ENCODE assay signal across 21 mouse cellular contexts in genomic region chr14:20778496-20778895, GRCm38 (mm10). TPM values are rescaled to one million over a fixed set of nuclear protein-coding genes. Genes with fewer than 3 reads are reported as not detected.
DNase-seq lines count a peak whose midpoint lies in the region; ATAC-seq and TF ChIP-seq lines count a peak whose summit lies in the region.
"Had no signal": no experiment of that assay in that cellular context is flagged by ENCODE, and none has a peak within 500 bp of the region (broad histone marks: within the 10 kb centered on the region; RNA-seq: fewer than 3 reads in every experiment).

No protein-coding gene starts in this region.

- no peak for DNase-seq in cerebellum, adult 11 months
- DNase-seq in hindbrain, embryonic 14.5 days (ENCODE audit: low spot score): no peak
- DNase-seq in lung, postnatal 36 days: no peak
- DNase-seq in midbrain, postnatal 0 days (ENCODE audit: low spot score): peak; percentile 74
- no peak for DNase-seq in liver, embryonic 11.5 days (ENCODE audit: low spot score)
- DNase-seq: adrenal gland, postnatal 36 days; cerebellum, postnatal 14 days; heart, postnatal 36 days; lung, adult 2 months; retina, postnatal 1 day; spleen, adult 18-20 months had no signal

- H3K36me3 ChIP-seq in hindbrain, embryonic 14.5 days (replicated peaks; ENCODE audit: control insufficient read depth, insufficient read depth): peaks cover 44% of the 10 kb centered on the region
- H3K36me3 ChIP-seq in hindbrain, embryonic 12.5 days: peaks cover 51% of the 10 kb centered on the region
- H3K36me3 ChIP-seq in lung, embryonic 16.5 days (ENCODE audit: control insufficient read depth, insufficient read depth, low read length): peaks cover 7% of the 10 kb centered on the region
- peaks cover 24% of the 10 kb centered on the region for H3K36me3 ChIP-seq in midbrain, postnatal 0 days (ENCODE audit: insufficient read depth, low read length)
- H3K36me3 ChIP-seq in liver, embryonic 11.5 days (ENCODE audit: control insufficient read depth, insufficient read depth, low read length): peaks cover 9% of the 10 kb centered on the region; the same call in 1 of the 2 replicates

- ATAC-seq in cerebellum, adult (ENCODE audit: insufficient number of reproducible peaks, low FRiP score, low TSS enrichment): 0 out of 2 replicates have a peak, but pooled peaks have one; percentile 36
- peak; percentile 48; the same call in 1 of the 2 replicates for ATAC-seq in hindbrain, embryonic 14.5 days (ENCODE audit: low FRiP score)
- no peak for ATAC-seq in hindbrain, embryonic 12.5 days (ENCODE audit: low FRiP score)
- peak; percentile 30; the same call in 1 of the 2 replicates for ATAC-seq in lung, embryonic 16.5 days (ENCODE audit: low read depth)
- peak; percentile 81 for ATAC-seq in midbrain, postnatal 0 days (ENCODE audit: low FRiP score)
- ATAC-seq in liver, embryonic 11.5 days (replicated peaks; ENCODE audit: low FRiP score): no peak
- ATAC-seq: CD4-positive, CD25-positive, alpha-beta regulatory T cell, adult 4 months; intestine, embryonic 16.5 days had no signal

- H3K9me3 ChIP-seq in hindbrain, embryonic 14.5 days (ENCODE audit: control insufficient read depth, low read length): no peaks in the 10 kb centered on the region
- H3K9me3 ChIP-seq in hindbrain, embryonic 12.5 days (replicated peaks): no peaks in the 10 kb centered on the region
- H3K9me3 ChIP-seq in lung, embryonic 16.5 days (ENCODE audit: control insufficient read depth, low read length): no peaks in the 10 kb centered on the region
- no peaks in the 10 kb centered on the region for H3K9me3 ChIP-seq in midbrain, postnatal 0 days (ENCODE audit: low read length)
- H3K9me3 ChIP-seq in liver, embryonic 11.5 days (ENCODE audit: control insufficient read depth, low read length): no peaks in the 10 kb centered on the region
- H3K9me3 ChIP-seq: G1E; kidney, embryonic 15.5 days; stomach, embryonic 15.5 days had no signal

- no peak overlapping the region for H3K9ac ChIP-seq in hindbrain, embryonic 14.5 days
- H3K9ac ChIP-seq in hindbrain, embryonic 12.5 days: no peak overlapping the region
- H3K9ac ChIP-seq in lung, embryonic 16.5 days (ENCODE audit: low read length): no peak overlapping the region
- H3K9ac ChIP-seq in midbrain, postnatal 0 days (replicated peaks; ENCODE audit: low read length, poor library complexity, severe bottlenecking): no peak overlapping the region
- H3K9ac ChIP-seq in liver, embryonic 11.5 days (ENCODE audit: low read depth, low read length): no peak overlapping the region
- H3K9ac ChIP-seq: kidney, embryonic 15.5 days; stomach, embryonic 15.5 days had no signal

- no peaks in the 10 kb centered on the region for H3K27me3 ChIP-seq in hindbrain, embryonic 14.5 days (ENCODE audit: control insufficient read depth, insufficient read depth, low read length)
- H3K27me3 ChIP-seq in hindbrain, embryonic 12.5 days: no peaks in the 10 kb centered on the region
- no peaks in the 10 kb centered on the region for H3K27me3 ChIP-seq in lung, embryonic 16.5 days (ENCODE audit: control insufficient read depth, insufficient read depth, low read depth, low read length)
- H3K27me3 ChIP-seq in midbrain, postnatal 0 days (ENCODE audit: insufficient read depth, low read length): no peaks in the 10 kb centered on the region
- no peaks in the 10 kb centered on the region for H3K27me3 ChIP-seq in liver, embryonic 11.5 days (replicated peaks; ENCODE audit: control insufficient read depth, insufficient read depth, low read length)
- H3K27me3 ChIP-seq: kidney, embryonic 15.5 days; stomach, embryonic 15.5 days had no signal

- WGBS in hindbrain, embryonic 14.5 days: 79% methylated on average over 8 of the region's 8 CpGs
- WGBS in hindbrain, embryonic 12.5 days: 83% methylated on average over 8 of the region's 8 CpGs
- 81% methylated on average over 8 of the region's 8 CpGs for WGBS in lung, embryonic 16.5 days
- WGBS in midbrain, postnatal 0 days: 70% methylated on average over 8 of the region's 8 CpGs
- 93% methylated on average over 8 of the region's 8 CpGs for WGBS in liver, embryonic 11.5 days

- H3K4me3 ChIP-seq in hindbrain, embryonic 14.5 days (replicated peaks; ENCODE audit: low read length): no peak overlapping the region
- no peak overlapping the region for H3K4me3 ChIP-seq in hindbrain, embryonic 12.5 days
- no peak overlapping the region for H3K4me3 ChIP-seq in lung, embryonic 16.5 days (ENCODE audit: low read length)
- no peak overlapping the region for H3K4me3 ChIP-seq in midbrain, postnatal 0 days (ENCODE audit: low read depth, low read length)
- no peak overlapping the region for H3K4me3 ChIP-seq in liver, embryonic 11.5 days (ENCODE audit: low read depth, low read length)
- H3K4me3 ChIP-seq: kidney, embryonic 15.5 days; stomach, embryonic 15.5 days had no signal

- H3K27ac ChIP-seq in hindbrain, embryonic 14.5 days: peak overlapping the region; percentile 51; the same call in 1 of the 2 replicates
- no peak overlapping the region for H3K27ac ChIP-seq in hindbrain, embryonic 12.5 days
- no peak overlapping the region for H3K27ac ChIP-seq in lung, embryonic 16.5 days (ENCODE audit: low read length)
- peak overlapping the region; percentile 65; the same call in 1 of the 2 replicates for H3K27ac ChIP-seq in midbrain, postnatal 0 days (ENCODE audit: low read depth, low read length)
- no peak overlapping the region for H3K27ac ChIP-seq in liver, embryonic 11.5 days (ENCODE audit: low read depth, low read length)
- H3K27ac ChIP-seq: kidney, embryonic 15.5 days; macrophage; stomach, embryonic 15.5 days had no signal

- no peak for TF ChIP-seq CTCF in midbrain, postnatal 0 days (IDR thresholded peaks at IDR 0.05)

- H3K4me2 ChIP-seq in hindbrain, embryonic 14.5 days (replicated peaks): no peak overlapping the region
- no peak overlapping the region for H3K4me2 ChIP-seq in hindbrain, embryonic 12.5 days (replicated peaks)
- no peak overlapping the region for H3K4me2 ChIP-seq in lung, embryonic 16.5 days (ENCODE audit: low read depth, low read length)
- no peak overlapping the region for H3K4me2 ChIP-seq in midbrain, postnatal 0 days (ENCODE audit: low read depth, low read length, poor library complexity, severe bottlenecking)
- no peak overlapping the region for H3K4me2 ChIP-seq in liver, embryonic 11.5 days
- H3K4me2 ChIP-seq: heart, embryonic 11.5 days; kidney, embryonic 15.5 days; stomach, embryonic 15.5 days had no signal

- peaks cover 11% of the 10 kb centered on the region; the same call in 1 of the 2 replicates for H3K4me1 ChIP-seq in hindbrain, embryonic 14.5 days (replicated peaks; ENCODE audit: control insufficient read depth, insufficient read depth, low read length)
- peaks cover 12% of the 10 kb centered on the region for H3K4me1 ChIP-seq in hindbrain, embryonic 12.5 days
- peaks cover 4% of the 10 kb centered on the region for H3K4me1 ChIP-seq in lung, embryonic 16.5 days (replicated peaks; ENCODE audit: control insufficient read depth, insufficient read depth, low read length)
- no peaks in the 10 kb centered on the region for H3K4me1 ChIP-seq in midbrain, postnatal 0 days (ENCODE audit: insufficient read depth, low read length)
- peaks cover under 1% of the 10 kb centered on the region; the same call in 1 of the 2 replicates for H3K4me1 ChIP-seq in liver, embryonic 11.5 days (replicated peaks; ENCODE audit: control insufficient read depth, insufficient read depth, low read length)

RNA-seq across cellular contexts. Expression of gene Camk2g, which starts 15.4 kb away (rescaled TPM):
- polyA plus RNA-seq in hindbrain, embryonic 14.5 days (2014; fragmentation: Nextera tagmentation; extraction: Ambion mirVana): 166 and 197 TPM in 2 replicates
- 72.8 and 75.5 TPM in 2 replicates for polyA plus RNA-seq in hindbrain, embryonic 12.5 days (2016; fragmentation: Nextera tagmentation; extraction: Ambion mirVana)
- polyA plus RNA-seq in lung, embryonic 16.5 days (2015; fragmentation: Nextera tagmentation; extraction: Ambion mirVana): 33.7 and 37.0 TPM in 2 replicates
- 239 and 267 TPM in 2 replicates for total RNA-seq in midbrain, postnatal 0 days (2014; rRNA removed)
- polyA plus RNA-seq in midbrain, postnatal 0 days (2015; fragmentation: Nextera tagmentation; extraction: Ambion mirVana): 261 and 284 TPM in 2 replicates
- polyA plus RNA-seq in liver, embryonic 11.5 days (2014; fragmentation: Nextera tagmentation; extraction: Ambion mirVana): 23.0 and 28.6 TPM in 2 replicates

RNA-seq across cellular contexts. Expression of gene Ndst2, which starts 44.1 kb away (rescaled TPM):
- 17.1 and 17.7 TPM in 2 replicates for polyA plus RNA-seq in hindbrain, embryonic 14.5 days (2014; fragmentation: Nextera tagmentation; extraction: Ambion mirVana)
- 27.2 and 28.2 TPM in 2 replicates for polyA plus RNA-seq in hindbrain, embryonic 12.5 days (2016; fragmentation: Nextera tagmentation; extraction: Ambion mirVana)
- 26.6 and 29.9 TPM in 2 replicates for polyA plus RNA-seq in lung, embryonic 16.5 days (2015; fragmentation: Nextera tagmentation; extraction: Ambion mirVana)
- total RNA-seq in midbrain, postnatal 0 days (2014; rRNA removed): 20.5 and 23.2 TPM in 2 replicates
- polyA plus RNA-seq in midbrain, postnatal 0 days (2015; fragmentation: Nextera tagmentation; extraction: Ambion mirVana): 14.0 and 14.1 TPM in 2 replicates
- 32.6 and 34.5 TPM in 2 replicates for polyA plus RNA-seq in liver, embryonic 11.5 days (2014; fragmentation: Nextera tagmentation; extraction: Ambion mirVana)

RNA-seq across cellular contexts. Expression of gene Plau, which starts 58.0 kb away (rescaled TPM):
- polyA plus RNA-seq in hindbrain, embryonic 14.5 days (2014; fragmentation: Nextera tagmentation; extraction: Ambion mirVana): 0.27 and 0.34 TPM in 2 replicates
- polyA plus RNA-seq in hindbrain, embryonic 12.5 days (2016; fragmentation: Nextera tagmentation; extraction: Ambion mirVana): 0.46 and 0.76 TPM in 2 replicates
- polyA plus RNA-seq in lung, embryonic 16.5 days (2015; fragmentation: Nextera tagmentation; extraction: Ambion mirVana): 1.8 and 2.1 TPM in 2 replicates
- total RNA-seq in midbrain, postnatal 0 days (2014; rRNA removed): 0.93 and 2.1 TPM in 2 replicates
- 0.27 and 0.44 TPM in 2 replicates for polyA plus RNA-seq in midbrain, postnatal 0 days (2015; fragmentation: Nextera tagmentation; extraction: Ambion mirVana)
- polyA plus RNA-seq in liver, embryonic 11.5 days (2014; fragmentation: Nextera tagmentation; extraction: Ambion mirVana): 0.49 and 0.88 TPM in 2 replicates
- polyA plus RNA-seq: CD4-positive, CD25-positive, alpha-beta regulatory T cell, adult 4 months; G1E had no signal

Comparison
In these comparisons a context has a peak if more than half of its experiments do, and no peak if none do; other contexts are left out.
1. ATAC-seq: peak in cerebellum, adult (single experiment), hindbrain, embryonic 14.5 days (single experiment), lung, embryonic 16.5 days (single experiment) and midbrain, postnatal 0 days (single experiment); none in hindbrain, embryonic 12.5 days (single experiment) and liver, embryonic 11.5 days (single experiment).
2. H3K27ac ChIP-seq: peak in hindbrain, embryonic 14.5 days (single experiment) and midbrain, postnatal 0 days (single experiment); none in hindbrain, embryonic 12.5 days (single experiment), lung, embryonic 16.5 days (single experiment) and liver, embryonic 11.5 days (single experiment).